Mouse (Mus musculus): ENCODE results near the gene Dnajc4.

DNA sequence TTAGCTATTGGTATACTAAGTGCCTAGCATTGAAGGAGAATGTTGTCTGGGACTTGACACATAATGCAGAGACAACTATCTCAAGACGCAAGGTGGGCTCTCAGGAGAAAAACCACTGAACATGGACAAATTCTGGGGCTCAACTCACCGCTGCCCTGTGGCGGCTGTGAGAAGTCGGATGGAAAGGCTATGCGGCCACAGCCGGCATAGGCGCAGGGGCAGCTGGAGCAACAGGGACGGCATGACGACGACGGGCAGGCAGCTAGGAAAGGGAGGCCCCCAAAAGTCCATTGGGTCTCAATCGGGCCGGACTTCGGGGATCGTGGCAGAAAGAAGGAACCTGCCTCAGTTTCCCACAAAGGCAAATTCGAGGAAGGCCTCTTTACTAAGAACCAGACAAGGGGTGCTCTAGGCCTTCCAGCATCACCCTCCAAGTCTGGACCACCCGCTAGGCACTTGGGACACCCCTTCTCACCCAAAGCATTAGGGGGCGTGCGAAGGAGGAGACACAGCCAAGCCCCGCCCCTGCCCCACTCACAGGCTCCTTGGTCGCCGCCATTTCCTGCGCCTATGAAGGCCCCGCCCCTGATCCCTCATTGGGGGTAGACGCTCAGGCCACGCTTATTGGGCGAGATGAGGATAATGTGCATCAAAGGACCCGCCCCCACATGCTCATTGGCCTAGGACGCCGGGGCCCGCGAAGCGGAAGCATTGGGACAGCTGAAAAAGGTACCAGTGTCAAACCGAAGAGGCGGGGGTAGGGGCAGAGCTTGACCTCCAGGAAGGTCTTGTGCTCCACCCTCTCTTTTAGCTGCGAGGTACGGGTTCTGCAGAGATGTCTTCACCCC, at the start of gene Dnajc4:
- TF ChIP-seq POLR2A (IDR thresholded peaks at IDR 0.05; ENCODE audit: insufficient read length, low read depth) = peak; percentile 57
- peak in 1 of 3 experiments; percentile 41 for TF ChIP-seq MYOG (IDR thresholded peaks at IDR 0.05; ENCODE audit: control insufficient read depth in 1 of 3, insufficient read depth in 1 of 3, insufficient read length in 2 of 3, low read depth in 2 of 3)
- TF ChIP-seq E2F4 (IDR thresholded peaks at IDR 0.05; ENCODE audit: insufficient read depth) = peak; percentile 80
- no peak for TF ChIP-seq MAX (IDR thresholded peaks at IDR 0.05; ENCODE audit: low read depth)
